Mouse (Mus musculus) megakaryocyte-erythroid progenitor cell, adult 5-6 weeks (primary cell): ENCODE measurements at regions not wholly inside any gene's neighbourhood (a gene's known extent, or its start where the extent isn't known, plus 50 kb on each side); places are given as distances from the start of the nearest gene placed in this dataset.

Experiments used
- ATAC-seq: replicated peaks from 2 replicates; pipeline ENCODE4 v1.8.0; 2016; ENCODE audit warnings: mild to moderate bottlenecking, inconsistent platforms; ENCODE audit not compliant: severe bottlenecking, poor library complexity, low FRiP score, low TSS enrichment

GRCm38 (mm10) chr9:31971801-31972628 is 58.8 kb upstream of the Barx2 start:
- ATAC-seq = 0 out of 2 replicates have a peak, but pooled peaks have one; percentile 57

GRCm38 (mm10) chr9:31972629-31972993 is 59.3 kb upstream of the Barx2 start:
- no peak for ATAC-seq

GRCm38 (mm10) chr9:31976191-31976590 is 62.9 kb upstream of the Barx2 start:
- ATAC-seq = no peak

GRCm38 (mm10) chr9:31978071-31978470 is 64.8 kb upstream of the Barx2 start:
- ATAC-seq = no peak

GRCm38 (mm10) chr9:31979211-31979610 is 65.9 kb upstream of the Barx2 start:
- ATAC-seq = no peak

GRCm38 (mm10) chr9:31980459-31980858 is 67.2 kb upstream of the Barx2 start:
- ATAC-seq = no peak

GRCm38 (mm10) chr9:31983759-31984586 is 70.7 kb upstream of the Barx2 start:
- no peak for ATAC-seq

- ATAC-seq = no peak
Observed at GRCm38 (mm10) chr9:31988826-31989225, 75.6 kb upstream of the Barx2 start.

GRCm38 (mm10) chr9:31989581-31990360 is 76.5 kb upstream of the Barx2 start:
- no peak for ATAC-seq

GRCm38 (mm10) chr9:31990456-31990855 is 77.2 kb upstream of the Barx2 start:
- no peak for ATAC-seq

- ATAC-seq = no peak
Observed at GRCm38 (mm10) chr9:31993631-31994601, 80.7 kb upstream of the Barx2 start.

GRCm38 (mm10) chr9:31995101-31995500 is 81.8 kb upstream of the Barx2 start:
- ATAC-seq = no peak

- ATAC-seq = no peak
Observed at GRCm38 (mm10) chr9:31995700-31996099, 82.4 kb upstream of the Barx2 start.

GRCm38 (mm10) chr9:31996466-31997177 is 83.4 kb upstream of the Barx2 start:
- no peak for ATAC-seq

- no peak for ATAC-seq
Observed at GRCm38 (mm10) chr9:31997178-31998097, 84.2 kb upstream of the Barx2 start.

- ATAC-seq = no peak
Observed at GRCm38 (mm10) chr9:31998488-31999280, 85.4 kb upstream of the Barx2 start.
